Mouse (Mus musculus) bone marrow macrophage, adult 2 months (primary cell): ENCODE results near the gene Krt10.

Experiments used
- CTCF ChIP-seq: IDR thresholded peaks from 2 replicates; pipeline ENCODE4 v1.5.1; 2012; ENCODE audit warnings: low read depth, mild to moderate bottlenecking, low read length, moderate library complexity
- POLR2A ChIP-seq: IDR thresholded peaks from 2 replicates; pipeline ENCODE4 v1.6.1; 2012; ENCODE audit warnings: mild to moderate bottlenecking, low read depth, low read length, borderline replicate concordance

GRCm38 (mm10) chr11:99366791-99367190, 22.4 kb downstream of the Krt10 start:
- TF ChIP-seq POLR2A (no peak), CTCF (no peak)
